Mouse (Mus musculus): ENCODE data around the gene Ciz1. TPM values are rescaled to one million over a fixed set of nuclear protein-coding genes. Genes with fewer than 3 reads are reported as not detected.

Ciz1 gene
- polyA plus RNA-seq, 2 experiments from 2014 or later: 58.7 to 103 TPM

- ATAC-seq: peak; percentile 7
Observed at GRCm38 (mm10) chr2:32381141-32381774, 29.1 kb downstream of the Ciz1 start.

GRCm38 (mm10) chr2:32381775-32382223 is 29.7 kb downstream of the Ciz1 start, which contains the start of gene 1110008P14Rik:
Gene 1110008P14Rik, minus strand, starts transcription at chr2:32381938.
- ATAC-seq: peak; percentile 92

- no peak for ATAC-seq
Observed at GRCm38 (mm10) chr2:32382689-32383088, 30.6 kb downstream of the Ciz1 start.

GRCm38 (mm10) chr2:32387706-32388490 is 35.8 kb downstream of the Ciz1 start, which contains the start of gene Lcn2:
Gene Lcn2, minus strand, starts transcription at chr2:32388252.
- ATAC-seq: no peak

GRCm38 (mm10) chr2:32389157-32389556 is 37.0 kb downstream of the Ciz1 start:
- ATAC-seq: no peak

- ATAC-seq: no peak
Observed at GRCm38 (mm10) chr2:32390871-32391270, 38.7 kb downstream of the Ciz1 start.

- no peak for ATAC-seq
Observed at GRCm38 (mm10) chr2:32392063-32392462, 39.9 kb downstream of the Ciz1 start.

- no peak for ATAC-seq
Observed at GRCm38 (mm10) chr2:32394973-32395372, 42.8 kb downstream of the Ciz1 start.

GRCm38 (mm10) chr2:32395484-32395945 is 43.4 kb downstream of the Ciz1 start, which contains the start of gene Ptges2:
Gene Ptges2, plus strand, starts transcription at chr2:32395896.
- ATAC-seq: peak; percentile 75

- peak; percentile 93 for ATAC-seq
Observed at GRCm38 (mm10) chr2:32395946-32396621, 44.0 kb downstream of the Ciz1 start.

GRCm38 (mm10) chr2:32396695-32397094 is 44.6 kb downstream of the Ciz1 start:
- no peak for ATAC-seq

GRCm38 (mm10) chr2:32404663-32405062 is 52.5 kb downstream of the Ciz1 start:
- ATAC-seq: peak; percentile 93

- ATAC-seq: no peak
Observed at GRCm38 (mm10) chr2:32407144-32407824, 55.2 kb downstream of the Ciz1 start.

- ATAC-seq: no peak
Observed at GRCm38 (mm10) chr2:32408429-32409424, 56.6 kb downstream of the Ciz1 start.

- no peak for ATAC-seq
Observed at GRCm38 (mm10) chr2:32411407-32411806, 59.3 kb downstream of the Ciz1 start.

- ATAC-seq: no peak
Observed at GRCm38 (mm10) chr2:32412742-32413531, 60.8 kb downstream of the Ciz1 start.

- ATAC-seq: no peak
Observed at GRCm38 (mm10) chr2:32413936-32414335, 61.8 kb downstream of the Ciz1 start.

GRCm38 (mm10) chr2:32415801-32416200 is 63.7 kb downstream of the Ciz1 start:
- ATAC-seq: no peak

GRCm38 (mm10) chr2:32416556-32416955 is 64.4 kb downstream of the Ciz1 start:
- no peak for ATAC-seq

GRCm38 (mm10) chr2:32417486-32417885 is 65.4 kb downstream of the Ciz1 start:
- ATAC-seq: no peak

Measured in CD4-positive, CD25-positive, alpha-beta regulatory T cell, adult 4 months (primary cell).